Mouse (Mus musculus) cerebellum, adult 2 months (tissue): ENCODE results near the gene Mfsd6.

Experiments used
- CTCF ChIP-seq: fragments of 200-500 bp; IDR thresholded peaks from 2 replicates; pipeline ENCODE4 v1.5.1; 2011; ENCODE audit warnings: low read depth, mild to moderate bottlenecking, control low read depth, low read length, moderate library complexity, borderline replicate concordance; ENCODE audit not compliant: insufficient read depth
- POLR2A ChIP-seq: fragments of 200-500 bp; IDR thresholded peaks from 2 replicates; pipeline ENCODE4 v1.6.1; 2011; ENCODE audit warnings: low read length, control low read depth, borderline replicate concordance; ENCODE audit not compliant: insufficient read depth

DNA sequence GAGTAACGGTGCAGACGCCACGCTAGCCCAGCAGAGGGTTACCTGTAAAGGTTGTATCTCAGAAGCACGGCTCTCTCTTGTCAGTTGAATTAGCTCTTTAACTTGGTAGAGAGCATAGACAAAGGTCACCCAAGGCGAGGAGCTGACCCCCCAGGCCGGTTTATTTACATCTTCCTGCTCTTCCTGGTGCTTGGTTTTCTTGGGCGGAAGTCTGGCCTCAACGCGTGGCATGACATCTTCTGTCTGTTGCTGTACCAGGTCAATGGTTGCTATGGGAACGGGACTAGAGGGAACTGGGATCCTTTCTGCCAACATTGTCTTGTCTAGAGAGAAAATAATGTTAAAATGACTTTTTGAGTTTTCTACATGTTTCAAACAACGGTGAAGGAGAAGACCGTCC is 66.5 kb downstream of the Mfsd6 start:
- TF ChIP-seq CTCF (no peak), POLR2A (no peak)
